Mouse (Mus musculus): Measurements from ENCODE around the gene Vmn1r219. TPM values are rescaled to one million over a fixed set of nuclear protein-coding genes. Genes with fewer than 3 reads are reported as not detected.

Vmn1r219 gene
- 0.02 TPM in 1 of 2 replicates, not detected in the other for polyA plus RNA-seq (2015; fragmentation: Nextera tagmentation; extraction: Ambion mirVana)

DNA sequence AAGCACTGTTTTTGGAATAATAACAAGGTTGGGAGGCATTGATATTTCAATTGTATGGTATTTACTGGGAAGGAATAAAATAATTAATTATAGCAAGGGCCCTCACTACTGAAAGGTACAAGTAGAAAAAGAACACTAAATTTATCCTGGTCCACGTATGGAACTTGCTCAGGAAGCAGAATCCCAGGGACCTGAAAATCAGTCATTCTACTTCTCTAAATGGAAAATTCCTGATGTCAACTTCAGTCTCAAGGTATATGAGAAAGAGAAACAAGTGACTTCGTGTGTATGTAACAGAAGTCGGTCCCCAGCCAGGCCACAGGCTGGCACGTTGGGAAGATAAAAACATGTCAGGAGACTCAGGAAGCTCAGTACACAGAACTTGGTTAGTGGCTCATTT is at the start of gene Vmn1r219:
Gene Vmn1r219, plus strand, starts transcription at position 301 of the 400 bp plus-strand sequence.

DNA sequence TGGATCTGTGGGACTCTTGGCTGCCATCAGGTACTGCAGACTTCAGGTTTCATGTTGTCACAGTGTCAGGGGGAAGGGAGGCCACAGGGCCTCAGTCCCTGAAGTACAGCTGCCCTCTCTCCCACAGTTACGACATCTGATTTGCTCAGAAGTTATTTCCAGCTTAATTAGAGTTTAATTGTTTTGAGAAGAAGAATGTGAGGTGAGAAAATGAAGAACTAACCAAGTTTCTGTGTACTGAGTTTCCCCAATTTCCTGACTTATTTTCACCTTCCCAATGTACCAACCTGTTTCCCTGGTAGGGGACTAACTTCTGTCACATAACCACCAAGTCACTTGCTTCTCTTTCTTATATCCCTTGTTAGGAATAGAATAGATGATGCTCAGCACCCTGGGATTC is 41.0 kb upstream of the Vmn1r219 start, which contains the start of gene Vmn1r217:
Gene Vmn1r217, minus strand, starts transcription at position 101 of the 400 bp plus-strand sequence.

DNA sequence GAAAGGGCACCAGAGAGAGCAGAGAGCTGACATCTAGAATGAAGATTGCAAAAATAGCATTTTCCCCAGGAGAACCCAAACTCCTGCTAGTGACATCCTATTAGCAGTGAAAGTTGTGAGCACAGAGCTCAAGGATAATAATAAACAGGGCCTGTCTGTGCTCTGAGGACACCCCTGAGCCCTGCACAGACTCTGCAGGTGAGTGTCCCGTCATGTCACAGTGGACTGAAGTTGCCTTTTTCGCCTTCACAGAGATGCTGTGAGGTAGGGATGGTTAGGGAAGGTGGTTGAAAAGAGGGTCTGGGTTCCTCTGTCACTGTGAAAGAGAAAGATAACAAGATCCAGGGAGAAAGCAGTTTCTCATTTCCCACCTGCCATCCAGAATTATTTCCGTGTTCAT is 26.0 kb upstream of the Vmn1r219 start, which contains the start of gene Vmn1r218:
Gene Vmn1r218, plus strand, starts transcription at position 57 of the 400 bp plus-strand sequence.

DNA sequence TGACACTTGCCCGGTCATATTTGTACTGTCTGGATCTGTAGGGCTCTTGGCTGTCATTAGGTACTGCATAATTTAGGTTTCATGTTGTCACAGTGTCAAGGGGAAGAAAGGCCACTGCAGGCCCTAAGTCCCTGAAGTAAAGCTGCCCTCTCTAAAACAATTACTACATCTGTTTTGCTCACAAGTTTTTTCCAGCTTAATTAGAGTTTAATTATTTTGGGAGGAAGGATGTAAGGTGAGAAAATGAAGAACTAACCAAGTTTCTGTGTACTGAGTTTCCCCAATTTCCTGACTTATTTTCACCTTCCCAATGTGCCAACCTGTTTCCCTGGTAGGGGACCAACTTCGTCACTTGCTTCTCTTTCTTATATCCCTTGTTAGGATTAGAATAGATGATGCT is 28.8 kb downstream of the Vmn1r219 start, which contains the start of gene Vmn1r220:
Gene Vmn1r220, minus strand, starts transcription at position 101 of the 400 bp plus-strand sequence.

DNA sequence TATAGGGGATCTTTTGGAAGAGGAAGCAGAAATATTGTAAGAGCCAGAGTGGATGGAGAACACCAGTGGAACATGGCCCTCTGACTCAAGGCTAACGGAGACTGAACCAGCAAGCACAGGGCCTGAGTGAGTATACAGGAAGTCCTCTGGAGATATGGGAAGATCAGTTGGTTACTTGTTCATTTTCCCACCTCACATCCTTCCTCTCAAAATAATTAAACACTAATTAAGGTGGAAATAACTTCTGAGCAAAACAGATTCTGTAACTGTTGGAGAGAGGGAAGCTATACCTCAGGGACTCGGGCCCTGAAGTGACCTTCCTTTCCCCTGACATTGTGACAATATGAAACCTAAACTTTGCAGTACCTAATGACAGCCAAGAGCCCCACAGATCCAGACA is 54.7 kb downstream of the Vmn1r219 start, which contains the start of gene Vmn1r221:
Gene Vmn1r221, plus strand, starts transcription at position 301 of the 400 bp plus-strand sequence.

Other genes starting within 250 kb of the Vmn1r219 start
- gene Vmn1r213, start 151.7 kb upstream of the Vmn1r219 start, polyA plus RNA-seq (2015; fragmentation: Nextera tagmentation; extraction: Ambion mirVana), result not detected in 2 replicates
- not detected in 2 replicates for gene Vmn1r214, start 128.9 kb upstream of the Vmn1r219 start, polyA plus RNA-seq (2015; fragmentation: Nextera tagmentation; extraction: Ambion mirVana)
- gene Vmn1r215, start 91.3 kb upstream of the Vmn1r219 start, polyA plus RNA-seq (2015; fragmentation: Nextera tagmentation; extraction: Ambion mirVana), result not detected in 2 replicates
- gene Vmn1r217, start 41.1 kb upstream of the Vmn1r219 start, polyA plus RNA-seq (2015; fragmentation: Nextera tagmentation; extraction: Ambion mirVana), result not detected in 2 replicates
- not detected in 2 replicates for gene Vmn1r218, start 26.2 kb upstream of the Vmn1r219 start, polyA plus RNA-seq (2015; fragmentation: Nextera tagmentation; extraction: Ambion mirVana)
- not detected in 2 replicates for gene Vmn1r220, start 28.7 kb downstream of the Vmn1r219 start, polyA plus RNA-seq (2015; fragmentation: Nextera tagmentation; extraction: Ambion mirVana)
- not detected in 2 replicates for gene Vmn1r221, start 54.8 kb downstream of the Vmn1r219 start, polyA plus RNA-seq (2015; fragmentation: Nextera tagmentation; extraction: Ambion mirVana)
- not detected in 2 replicates for gene Vmn1r222, start 76.6 kb downstream of the Vmn1r219 start, polyA plus RNA-seq (2015; fragmentation: Nextera tagmentation; extraction: Ambion mirVana)
- gene Vmn1r223, start 87.8 kb downstream of the Vmn1r219 start, polyA plus RNA-seq (2015; fragmentation: Nextera tagmentation; extraction: Ambion mirVana), result not detected in 2 replicates
- gene Zfp322a, start 209.9 kb downstream of the Vmn1r219 start, polyA plus RNA-seq (2015; fragmentation: Nextera tagmentation; extraction: Ambion mirVana), result 17.3 and 18.4 TPM in 2 replicates